Mouse (Mus musculus): Measurements from ENCODE around the gene Kifc3.
"Not testable (repeated sequence)": the region's sequence is repeated elsewhere in the genome, so short reads cannot be mapped to it uniquely, and the experiment has no call there.

Gene Kifc3

GRCm38 (mm10) chr8:95202649-95203275 is at the start of gene Kifc3:
TSS of gene Kifc3 (minus strand) at chr8:95202812.
- DNase-seq (ENCODE audit: low spot score in 2 of 2) = no peak

- DNase-seq (ENCODE audit: low spot score in 2 of 2) = no peak
Measured at GRCm38 (mm10) chr8:95252056-95252455, 49.4 kb upstream of the Kifc3 start.

GRCm38 (mm10) chr8:95249847-95250246 is 47.2 kb upstream of the Kifc3 start:
- DNase-seq (ENCODE audit: low spot score in 2 of 2) = peak in 1 of 2 experiments; percentile 39

- no peak for DNase-seq (ENCODE audit: low spot score in 2 of 2)
Measured at GRCm38 (mm10) chr8:95247277-95247676, 44.7 kb upstream of the Kifc3 start.

GRCm38 (mm10) chr8:95245180-95245579 is 42.6 kb upstream of the Kifc3 start:
- DNase-seq (ENCODE audit: low spot score in 2 of 2) = peak in 1 of 2 experiments; percentile 64

GRCm38 (mm10) chr8:95243853-95244252 is 41.2 kb upstream of the Kifc3 start:
- no peak for DNase-seq (ENCODE audit: low spot score in 2 of 2)

- DNase-seq (ENCODE audit: low spot score in 2 of 2) = no peak
Measured at GRCm38 (mm10) chr8:95242826-95243571, 40.4 kb upstream of the Kifc3 start.

- no peak for DNase-seq (ENCODE audit: low spot score in 2 of 2)
Measured at GRCm38 (mm10) chr8:95242099-95242825, 39.6 kb upstream of the Kifc3 start.

GRCm38 (mm10) chr8:95235683-95236082 is 33.1 kb upstream of the Kifc3 start:
- peak; percentile 75 to 84 for DNase-seq (ENCODE audit: low spot score in 2 of 2)

GRCm38 (mm10) chr8:95230086-95230485 is 27.5 kb upstream of the Kifc3 start:
- not testable (repeated sequence) for DNase-seq (ENCODE audit: low spot score in 2 of 2)

GRCm38 (mm10) chr8:95227151-95227468 is 24.5 kb upstream of the Kifc3 start:
- DNase-seq (ENCODE audit: low spot score in 2 of 2) = no peak

GRCm38 (mm10) chr8:95226251-95227150 is 23.9 kb upstream of the Kifc3 start:
- DNase-seq (ENCODE audit: low spot score in 2 of 2) = no peak

- no peak for DNase-seq (ENCODE audit: low spot score in 2 of 2)
Measured at GRCm38 (mm10) chr8:95223969-95224368, 21.4 kb upstream of the Kifc3 start.

- DNase-seq (ENCODE audit: low spot score in 2 of 2) = no peak
Measured at GRCm38 (mm10) chr8:95221045-95221444, 18.4 kb upstream of the Kifc3 start.

GRCm38 (mm10) chr8:95220571-95220998 is 18.0 kb upstream of the Kifc3 start:
- DNase-seq (ENCODE audit: low spot score in 2 of 2) = no peak

GRCm38 (mm10) chr8:95219623-95220022 is 17.0 kb upstream of the Kifc3 start:
- DNase-seq (ENCODE audit: low spot score in 2 of 2) = no peak

GRCm38 (mm10) chr8:95215709-95216360 is 13.2 kb upstream of the Kifc3 start:
- no peak for DNase-seq (ENCODE audit: low spot score in 2 of 2)

GRCm38 (mm10) chr8:95209924-95210323 is 7.3 kb upstream of the Kifc3 start:
- DNase-seq (ENCODE audit: low spot score in 2 of 2) = no peak

- no peak for DNase-seq (ENCODE audit: low spot score in 2 of 2)
Measured at GRCm38 (mm10) chr8:95205946-95206345, 3.3 kb upstream of the Kifc3 start.

- peak; percentile 46 to 73 for DNase-seq (ENCODE audit: low spot score in 2 of 2)
Measured at GRCm38 (mm10) chr8:95204039-95204380, 1.4 kb upstream of the Kifc3 start.

- DNase-seq (ENCODE audit: low spot score in 2 of 2) = no peak
Measured at GRCm38 (mm10) chr8:95203326-95204038, 870 bp upstream of the Kifc3 start.

All from spleen, postnatal 10 days (tissue).